Mouse (Mus musculus) natural killer cell, adult 2 months (primary cell): Measurements from ENCODE around the gene Hvcn1.

Experiments used
- DNase-seq, 2 experiments: peaks; one replicate each; pipeline ENCODE4 v3.0.0; 2022; ENCODE audit warnings: low spot score in 2 of 2

Hvcn1 gene

DNA sequence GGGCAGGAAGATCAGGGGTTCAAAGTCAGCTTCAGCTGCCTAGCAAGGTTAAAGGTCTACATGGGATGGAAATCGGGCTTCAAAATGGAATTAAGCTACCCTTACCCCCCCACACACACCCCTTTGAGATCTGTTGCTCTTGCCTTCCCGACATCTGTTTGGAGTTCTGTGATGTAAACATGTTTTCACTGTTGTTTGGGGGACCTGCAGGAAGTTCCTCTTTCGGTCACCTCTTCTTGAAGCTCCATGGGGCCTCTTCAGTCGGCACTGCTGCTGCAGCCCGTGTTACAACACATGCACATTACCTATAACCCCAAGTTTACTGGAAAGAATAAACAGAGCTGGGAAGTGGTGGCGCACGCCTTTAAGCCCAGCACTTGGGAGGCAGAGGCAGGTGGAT is 60.5 kb downstream of the Hvcn1 start:
- DNase-seq: no peak

DNA sequence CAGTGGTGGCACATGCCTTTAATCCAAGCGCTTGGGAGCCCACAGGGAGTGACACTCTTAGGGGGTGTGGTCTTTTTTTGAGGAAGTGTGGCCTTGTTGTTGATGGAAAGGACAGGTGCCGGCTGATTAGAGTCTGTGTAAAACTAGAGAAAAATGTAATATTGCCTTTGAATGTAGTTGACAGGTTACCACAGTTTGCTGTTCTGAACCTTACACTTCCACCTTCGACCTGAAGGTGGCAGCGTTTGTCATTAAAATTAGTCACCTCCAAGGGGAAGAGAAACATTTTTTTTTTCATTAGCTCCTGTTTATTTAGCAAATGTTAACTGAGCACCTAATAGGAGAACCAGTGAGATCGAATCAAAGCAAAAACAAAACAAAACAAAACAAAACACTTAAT is 61.3 kb downstream of the Hvcn1 start:
- DNase-seq: peak; percentile 58 to 82

DNA sequence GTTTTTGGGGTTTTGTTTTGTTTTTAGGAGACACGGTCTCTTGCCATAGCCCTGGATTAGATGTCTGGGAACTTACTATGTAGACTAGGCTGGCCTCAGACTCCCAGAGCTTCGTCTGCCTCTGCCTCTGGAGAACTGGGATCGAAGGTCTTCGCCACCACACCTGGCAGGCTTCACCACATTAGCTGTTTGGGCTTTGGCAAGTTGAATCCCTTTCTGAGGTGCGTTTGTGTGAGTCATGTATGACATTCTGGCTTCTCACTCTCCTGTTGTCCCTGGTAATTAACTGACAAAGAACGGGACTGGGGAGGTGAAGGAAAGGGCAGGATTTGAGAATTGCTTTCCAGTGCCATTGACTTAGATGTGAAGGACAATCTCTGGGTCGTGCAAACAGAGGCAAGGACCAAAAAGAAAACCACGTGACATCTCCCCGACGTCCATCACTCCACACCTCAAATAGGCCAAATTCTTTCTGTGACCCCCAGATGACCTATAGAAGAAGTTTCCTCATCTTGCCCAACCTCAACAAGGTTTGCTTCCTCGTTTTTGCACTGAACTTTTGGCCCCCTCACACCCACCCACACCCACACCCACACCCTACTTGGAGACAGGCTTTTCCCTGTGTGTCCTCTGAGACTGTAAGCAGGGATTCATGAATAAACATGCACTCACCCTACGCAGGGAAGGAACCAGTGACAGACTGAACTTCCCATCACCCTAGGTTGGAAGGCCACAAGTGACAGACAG is 62.4 kb downstream of the Hvcn1 start:
- no peak for DNase-seq

DNA sequence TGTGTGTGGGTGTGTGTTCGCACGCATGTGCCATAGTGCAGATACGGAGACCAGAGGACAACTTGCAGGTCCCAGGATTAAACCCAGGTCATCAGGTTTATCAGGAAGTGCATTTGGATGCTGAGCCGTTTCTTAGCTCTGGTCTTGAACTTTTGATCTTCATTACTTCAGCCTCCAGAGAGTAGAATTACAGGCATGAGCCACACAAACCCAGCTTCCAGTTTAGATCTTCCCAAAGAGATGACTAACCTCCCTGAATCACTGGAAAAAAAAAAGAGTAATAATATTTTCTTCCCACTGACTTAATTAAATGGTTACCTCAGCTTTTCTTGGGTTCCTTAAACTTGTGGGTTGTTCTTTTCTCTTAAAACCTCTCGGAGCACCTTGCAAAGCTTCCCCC is 66.2 kb downstream of the Hvcn1 start:
- DNase-seq: no peak

DNA sequence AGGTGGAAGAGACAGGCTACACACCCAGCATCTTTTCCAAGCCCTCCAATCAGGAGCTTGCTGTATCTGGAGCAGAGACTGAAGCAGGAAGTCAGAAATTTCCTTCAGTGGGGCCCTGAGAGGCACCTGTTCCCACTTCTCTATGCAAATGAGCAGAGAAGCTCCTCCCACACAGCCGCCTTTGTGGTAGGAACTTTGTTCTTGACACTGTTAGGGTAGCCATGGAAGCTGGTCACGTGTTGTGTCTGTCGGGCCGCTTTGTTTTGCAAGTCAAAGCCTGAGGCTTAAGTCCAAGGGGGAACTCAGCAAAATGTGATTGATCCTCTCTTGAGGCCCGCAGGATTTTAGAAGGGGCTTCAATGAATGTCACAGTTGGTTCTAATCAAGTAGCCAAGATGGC is 68.2 kb downstream of the Hvcn1 start:
- peak; percentile 63 to 85 for DNase-seq

DNA sequence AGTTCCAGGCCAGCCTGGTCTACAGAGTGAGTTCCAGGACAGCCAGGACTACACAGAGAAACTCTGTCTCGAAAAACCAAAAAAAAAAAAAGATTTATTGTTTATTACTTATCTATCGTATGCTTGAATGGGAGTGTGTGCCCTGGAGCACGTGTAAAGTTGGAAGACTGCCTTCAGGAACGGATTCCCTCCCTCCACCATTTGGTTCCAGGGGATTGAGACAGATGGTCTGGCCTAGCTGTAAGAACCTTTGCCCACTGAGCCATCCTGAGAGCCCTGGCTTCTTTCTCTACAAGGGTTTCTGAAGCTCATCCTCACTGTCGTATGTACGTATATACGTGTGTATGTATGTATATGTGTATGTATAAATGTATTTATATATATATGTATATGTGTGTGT is 72.3 kb downstream of the Hvcn1 start:
- no peak for DNase-seq

DNA sequence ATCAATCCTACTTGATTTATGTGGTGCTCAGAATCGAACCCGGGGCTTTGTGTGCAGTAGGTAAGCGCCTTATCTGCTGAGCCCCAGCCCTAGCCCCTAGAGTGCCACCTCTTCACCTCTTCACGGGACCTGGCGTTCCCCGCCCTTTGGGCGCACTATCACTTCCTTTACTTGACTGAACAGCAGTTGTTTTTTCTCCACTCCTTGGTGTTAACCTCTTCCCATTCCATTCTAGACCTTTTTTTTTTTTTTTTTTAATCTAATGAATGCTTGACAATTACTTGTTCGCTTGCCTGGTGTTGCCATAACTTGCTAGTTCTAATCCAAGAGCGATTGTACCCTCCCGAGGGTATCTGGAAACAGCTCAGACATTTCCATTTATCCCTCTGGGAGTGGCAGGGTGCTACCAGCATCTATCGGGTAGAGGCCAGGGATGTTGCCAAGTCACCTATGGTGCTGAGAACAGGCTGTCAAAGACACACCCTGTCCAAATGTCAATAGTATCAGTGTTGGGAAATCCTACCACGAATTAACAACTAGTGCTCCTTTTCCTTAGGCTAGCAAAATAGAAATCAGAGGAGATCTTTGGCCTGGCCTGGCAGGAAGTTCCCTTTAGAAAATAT is 73.3 kb downstream of the Hvcn1 start:
- DNase-seq: no peak

DNA sequence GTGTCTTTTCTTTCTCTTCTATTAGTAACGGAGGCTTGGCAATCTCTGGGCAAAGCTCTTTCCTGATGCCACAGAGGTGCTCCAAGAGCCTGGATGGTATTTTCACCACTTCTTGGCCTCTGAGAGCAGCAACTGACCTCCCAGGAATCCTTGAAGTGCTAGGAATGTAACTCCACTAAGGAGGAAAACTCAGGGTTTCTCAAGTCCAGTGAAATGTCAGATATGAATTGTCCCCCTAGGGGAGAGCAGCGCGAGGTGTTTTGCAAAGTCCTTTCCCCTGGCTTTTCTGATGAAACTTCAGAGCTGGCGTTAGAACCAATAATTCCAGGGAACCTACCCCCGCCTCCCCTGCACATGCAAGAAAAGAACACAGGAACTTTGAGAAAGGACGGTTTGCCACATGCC is 73.8 kb downstream of the Hvcn1 start:
- DNase-seq: no peak

DNA sequence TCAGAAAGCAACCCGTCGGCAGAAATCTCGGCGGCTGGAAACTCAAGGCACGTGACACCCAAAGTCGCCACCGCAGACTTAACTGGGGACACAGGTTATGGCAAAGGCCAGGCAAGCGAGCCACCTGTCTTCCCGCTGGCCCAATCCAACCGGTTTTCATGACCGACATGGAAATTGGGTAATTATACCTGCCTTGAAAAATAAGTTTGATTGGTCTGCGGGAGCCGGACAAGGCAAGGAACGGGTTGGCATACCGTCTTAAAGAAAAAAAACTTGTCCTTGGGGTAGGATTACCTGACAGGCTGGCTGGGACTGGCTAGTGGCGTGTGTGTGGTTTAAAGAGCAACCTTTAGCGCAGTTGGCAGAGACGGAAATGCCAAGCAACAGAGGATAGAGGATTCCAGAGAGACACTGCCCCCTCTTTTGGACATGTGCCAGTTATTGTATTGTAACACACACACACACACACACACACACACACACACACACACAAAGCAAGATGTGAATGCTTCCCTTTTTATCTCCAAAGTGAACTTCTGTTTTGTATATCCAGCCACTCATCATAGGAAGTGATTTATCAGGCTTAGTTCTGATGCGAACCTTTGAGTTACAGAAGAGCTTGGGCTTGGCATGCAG is 74.3 kb downstream of the Hvcn1 start:
- no peak for DNase-seq

DNA sequence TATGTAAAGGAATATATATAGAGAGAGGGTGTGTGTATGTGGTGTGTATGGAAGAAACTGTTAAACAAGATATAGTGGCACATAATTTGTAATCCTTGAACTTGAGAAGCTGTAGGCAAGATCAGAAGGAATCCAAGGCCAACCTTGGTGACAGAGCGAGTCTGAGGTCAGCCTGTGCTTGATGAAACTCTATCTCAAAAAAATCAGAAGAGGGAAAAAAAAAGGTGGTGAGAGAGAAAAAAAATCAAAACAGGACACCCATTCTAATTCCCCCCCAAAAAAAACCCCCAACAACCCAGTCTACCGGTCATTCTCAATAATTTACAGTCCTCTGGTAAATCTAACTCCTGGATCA is 77.2 kb downstream of the Hvcn1 start:
- DNase-seq: no peak

DNA sequence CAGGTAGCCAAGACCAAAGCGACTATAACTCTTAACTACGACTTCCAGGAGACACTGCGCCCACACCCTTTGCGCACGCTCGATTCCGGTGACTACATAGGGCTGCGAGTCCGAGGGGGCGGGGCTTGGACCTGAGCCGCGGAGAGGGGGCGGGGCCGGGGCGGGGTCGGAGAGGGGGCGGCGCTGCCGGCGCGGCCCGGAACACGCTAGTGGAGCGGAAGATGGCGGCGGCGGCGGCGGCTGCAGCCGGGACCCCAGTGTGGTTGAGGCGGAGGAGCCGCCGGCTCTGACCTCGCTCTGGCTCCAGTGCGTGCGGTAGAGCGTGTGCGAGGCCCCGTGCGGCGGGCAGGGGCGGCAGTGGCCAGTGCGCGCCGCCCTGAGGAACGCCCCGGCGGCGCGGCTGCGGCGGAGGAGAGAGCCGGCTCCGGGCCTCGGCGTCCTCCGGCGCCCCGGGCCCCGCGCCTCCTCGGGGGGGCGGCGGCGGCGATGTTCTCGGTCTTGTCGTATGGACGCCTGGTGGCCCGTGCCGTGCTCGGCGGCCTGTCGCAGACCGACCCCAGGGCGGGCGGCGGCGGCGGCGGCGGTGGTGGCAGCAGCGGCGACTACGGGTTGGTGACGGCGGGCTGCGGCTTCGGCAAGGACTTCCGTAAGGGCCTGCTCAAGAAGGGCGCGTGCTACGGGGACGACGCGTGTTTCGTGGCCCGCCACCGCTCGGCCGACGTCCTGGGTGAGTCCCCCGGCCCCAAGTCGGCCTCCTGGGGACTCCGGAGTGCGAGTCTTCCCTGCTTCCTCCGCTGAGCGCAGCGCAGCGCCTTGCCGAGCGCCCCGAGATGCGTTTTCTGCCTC is 77.8 kb downstream of the Hvcn1 start, which contains the start of gene Pptc7:
Pptc7 (plus strand) TSS at position 183 of the 846 bp plus-strand sequence.
- DNase-seq: peak; percentile 85 to 91

DNA sequence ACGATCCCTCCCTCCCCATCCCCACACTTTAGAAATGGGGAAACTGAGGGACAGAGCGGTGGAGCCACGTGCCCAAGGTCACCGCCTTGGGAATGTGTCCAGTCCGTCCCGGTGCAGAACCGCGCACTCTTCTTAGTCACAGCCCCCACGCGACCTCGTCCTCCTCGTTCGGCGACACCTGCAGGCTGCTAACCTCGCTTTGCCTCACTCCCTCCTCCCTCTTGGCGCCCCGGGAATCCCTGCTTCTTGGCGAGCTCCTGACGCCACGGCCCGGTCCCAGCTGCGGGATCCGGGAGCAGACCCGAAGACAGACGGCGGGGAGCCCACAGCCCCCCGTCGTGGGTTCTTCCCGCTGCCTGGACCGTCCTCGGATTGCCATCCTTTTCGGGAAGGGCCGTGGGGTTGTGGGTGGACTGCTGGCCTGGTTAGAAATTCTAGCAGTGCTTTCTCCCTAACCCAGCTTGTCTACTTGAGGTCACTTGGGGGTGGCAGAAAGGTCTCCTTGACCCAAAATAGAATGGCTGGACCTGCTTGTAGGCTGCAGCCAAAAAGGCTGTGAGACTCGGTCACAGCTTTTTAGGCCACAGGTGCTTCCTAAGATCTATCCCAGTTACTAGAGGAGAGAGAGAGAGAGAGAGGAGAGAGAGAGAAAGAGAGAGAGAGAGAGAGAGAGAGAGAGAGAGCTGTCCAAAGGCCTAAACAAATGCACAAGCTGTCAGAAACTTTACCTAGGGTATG is 78.6 kb downstream of the Hvcn1 start:
- no peak for DNase-seq

DNA sequence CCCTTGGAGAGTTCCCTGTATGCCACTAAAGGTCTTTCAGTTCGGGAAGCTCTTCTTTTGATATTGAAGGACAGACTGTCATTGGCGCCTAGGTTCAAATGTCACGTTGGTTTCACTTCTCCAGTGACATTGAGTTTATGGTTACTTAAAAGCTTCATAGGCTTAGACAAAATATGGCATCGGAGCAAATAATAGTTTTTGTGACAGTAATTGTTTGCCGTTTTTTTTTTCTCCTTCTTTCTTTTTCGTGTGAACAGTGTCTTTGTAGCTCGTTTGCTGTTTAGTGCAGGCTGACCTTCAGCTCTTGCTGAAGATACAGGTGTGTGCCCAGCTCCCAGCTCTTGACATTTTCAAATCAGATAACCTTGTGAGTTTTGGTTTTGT is 79.2 kb downstream of the Hvcn1 start:
- DNase-seq: no peak

DNA sequence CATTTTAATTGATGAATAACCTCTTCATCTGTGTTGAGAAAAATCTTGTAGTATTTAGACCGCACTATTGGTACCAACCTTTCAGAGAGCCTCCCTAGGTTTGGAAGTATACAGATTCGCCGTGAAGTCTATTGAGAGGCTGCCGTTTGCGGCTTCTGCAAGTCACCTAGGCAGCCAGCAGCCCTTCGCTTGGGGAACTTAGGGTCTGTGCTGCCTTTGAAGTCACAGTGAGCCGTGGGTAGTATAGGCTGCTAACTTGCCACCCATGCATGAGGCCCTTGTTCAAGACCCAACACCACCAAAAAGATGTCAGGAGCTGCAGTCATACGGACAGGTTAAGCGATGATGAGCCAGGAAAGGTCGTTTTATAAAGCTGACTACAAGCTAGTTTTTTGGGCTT is 79.6 kb downstream of the Hvcn1 start:
- no peak for DNase-seq

DNA sequence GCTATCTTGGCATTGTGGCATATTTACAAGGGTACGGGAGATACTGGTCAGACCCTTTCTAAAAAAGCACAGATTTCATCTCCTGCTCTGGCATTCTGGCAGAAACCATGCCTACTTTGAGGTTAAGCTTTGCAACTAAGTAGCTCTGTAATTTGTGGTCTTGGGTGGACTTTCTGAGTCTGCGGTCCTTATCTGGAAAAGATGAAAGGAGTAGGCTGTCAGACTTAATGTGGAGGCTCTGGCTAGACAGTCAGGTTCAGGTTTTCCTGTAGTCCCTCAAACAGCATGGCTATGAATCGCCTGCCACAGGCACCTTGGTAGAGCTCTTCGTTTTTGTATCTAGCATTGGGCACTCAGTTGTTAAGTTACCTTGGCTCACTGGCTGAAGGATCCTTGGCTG is 80.4 kb downstream of the Hvcn1 start:
- DNase-seq: no peak

DNA sequence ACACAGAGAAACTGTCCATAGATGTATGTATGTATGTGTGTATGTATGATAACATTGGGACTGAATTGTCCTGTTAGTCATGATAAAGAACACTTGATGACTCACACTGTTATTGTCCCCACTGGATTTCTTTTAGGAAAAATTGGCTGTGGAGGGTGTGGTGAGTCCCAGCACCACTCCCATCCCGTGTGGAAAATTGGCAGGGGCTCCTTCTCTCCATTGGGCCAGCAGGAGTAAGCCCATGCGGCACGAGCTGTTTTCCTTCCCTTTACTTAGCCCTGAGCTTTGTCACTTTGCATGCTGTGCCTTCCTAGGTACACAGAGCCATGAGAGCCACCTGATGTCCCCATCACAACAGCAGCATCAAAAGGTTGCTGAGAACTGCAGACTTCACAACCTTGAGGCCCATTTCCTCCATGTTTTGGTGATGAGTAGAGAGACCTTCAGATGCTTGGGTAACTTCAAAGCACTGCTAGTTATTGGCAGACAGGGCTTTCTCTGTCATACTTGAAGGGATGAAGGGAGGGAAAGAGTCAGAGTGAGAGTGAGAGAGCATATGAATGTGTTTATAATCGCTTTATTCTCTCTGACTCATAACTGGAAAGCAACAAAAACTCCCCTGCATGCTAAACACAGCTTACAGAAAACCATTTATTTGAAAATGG is 81.7 kb downstream of the Hvcn1 start:
- DNase-seq: no peak

DNA sequence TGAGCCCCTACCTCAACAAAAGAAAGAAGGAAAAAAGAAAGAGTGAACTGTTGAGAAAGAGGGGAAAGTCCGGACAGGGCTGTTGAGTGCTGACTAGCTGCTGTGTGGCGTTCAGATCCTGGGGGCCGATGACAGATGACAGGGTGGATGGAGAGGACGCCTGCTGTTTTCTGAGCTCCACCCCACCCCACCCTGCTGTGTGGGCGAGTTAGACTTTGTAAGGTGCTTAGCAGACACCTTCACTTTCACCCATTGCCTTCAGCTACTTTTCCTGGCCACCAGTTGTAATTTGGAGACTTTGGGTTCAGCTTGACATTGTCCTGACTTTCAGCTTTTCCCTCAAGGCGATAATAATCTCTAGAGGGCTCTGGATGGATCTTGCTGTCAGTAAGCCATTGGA is 84.5 kb downstream of the Hvcn1 start:
- DNase-seq: no peak
